Mouse (Mus musculus) liver, postnatal 0 days (tissue): ENCODE measurements around the gene Mydgf.

ENCODE experiments used
- CTCF ChIP-seq: sonication (generic); IDR thresholded peaks from 2 replicates; pipeline ENCODE4 v1.5.1; 2016; ENCODE audit warnings: antibody characterized with exemption, low read depth
- EP300 ChIP-seq: IDR thresholded peaks from 2 replicates; pipeline ENCODE4 v1.6.1; 2016; ENCODE audit warnings: antibody characterized with exemption, low read depth, mild to moderate bottlenecking

DNA sequence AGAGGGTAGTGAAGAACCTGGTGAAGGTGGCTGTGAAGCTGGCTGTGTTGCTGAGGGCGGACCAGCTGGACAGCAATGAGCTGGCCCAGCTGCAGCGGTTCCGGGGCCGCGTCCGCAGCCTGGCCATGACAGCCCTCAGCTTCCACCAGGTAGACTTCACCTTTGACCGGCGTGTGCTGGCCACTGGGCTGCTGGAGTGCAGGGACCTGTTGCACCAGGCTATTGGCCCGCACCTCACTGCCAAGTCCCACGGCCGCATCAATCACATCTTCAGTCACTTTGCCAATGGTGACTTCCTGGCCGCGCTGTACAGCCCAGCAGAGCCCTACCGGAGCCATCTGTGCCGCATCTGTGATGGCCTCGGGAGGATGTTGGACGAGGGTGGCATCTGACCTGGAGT is 11.8 kb downstream of the Mydgf start:
- TF ChIP-seq CTCF (no peak), EP300 (no peak)
